Mouse (Mus musculus) erythroblast, adult 5-6 weeks (primary cell): ENCODE results near the gene Igfbp7. TPM values are rescaled to one million over a fixed set of nuclear protein-coding genes. Genes with fewer than 3 reads are reported as not detected.

Experiments used
- ATAC-seq: replicated peaks from 2 replicates; pipeline ENCODE4 v1.8.0; 2016; ENCODE audit warnings: moderate number of reproducible peaks, mild to moderate bottlenecking, moderate TSS enrichment, inconsistent platforms; ENCODE audit not compliant: poor library complexity, low FRiP score, severe bottlenecking
- total RNA-seq, 2 experiments: library from RNA; stranded (forward) in 1 of 2; stranded (reverse) in 1 of 2; fragments of 150-400 nt in 1 of 2; fragments of 200-764, 138-1000 nt in 1 of 2; gene quantifications; 2 replicates each; pipeline versions ENCODE4 v1.2.3 to v1.2.4; 2015 to 2017; ENCODE audit warnings: low replicate concordance in 2 of 2

Igfbp7 gene
- total RNA-seq, 2 experiments from 2014 or later: 0.77 TPM; not detected in 1

GRCm38 (mm10) chr5:77381686-77382085 is 26.2 kb downstream of the Igfbp7 start:
- no peak for ATAC-seq

GRCm38 (mm10) chr5:77381283-77381682 is 26.6 kb downstream of the Igfbp7 start:
- ATAC-seq: no peak

- no peak for ATAC-seq
These were observed 27.4 kb downstream of the Igfbp7 start for GRCm38 (mm10) chr5:77380321-77380901.

- ATAC-seq: no peak
These were observed 28.3 kb downstream of the Igfbp7 start for GRCm38 (mm10) chr5:77379434-77380135.

- ATAC-seq: no peak
These were observed 29.8 kb downstream of the Igfbp7 start for GRCm38 (mm10) chr5:77378027-77378426.

- no peak for ATAC-seq
These were observed 32.3 kb downstream of the Igfbp7 start for GRCm38 (mm10) chr5:77375546-77375945.

GRCm38 (mm10) chr5:77374945-77375344 is 32.9 kb downstream of the Igfbp7 start:
- no peak for ATAC-seq

GRCm38 (mm10) chr5:77372778-77373177 is 35.1 kb downstream of the Igfbp7 start:
- ATAC-seq: no peak

- no peak for ATAC-seq
These were observed 35.6 kb downstream of the Igfbp7 start for GRCm38 (mm10) chr5:77372242-77372641.

GRCm38 (mm10) chr5:77370378-77370892 is 37.4 kb downstream of the Igfbp7 start:
- no peak for ATAC-seq

GRCm38 (mm10) chr5:77369394-77369793 is 38.4 kb downstream of the Igfbp7 start:
- no peak for ATAC-seq

- ATAC-seq: no peak
These were observed 39.6 kb downstream of the Igfbp7 start for GRCm38 (mm10) chr5:77368194-77368593.

GRCm38 (mm10) chr5:77367682-77368081 is 40.2 kb downstream of the Igfbp7 start:
- no peak for ATAC-seq

- ATAC-seq: no peak
These were observed 40.7 kb downstream of the Igfbp7 start for GRCm38 (mm10) chr5:77367145-77367544.

- no peak for ATAC-seq
These were observed 41.5 kb downstream of the Igfbp7 start for GRCm38 (mm10) chr5:77366313-77366712.

- no peak for ATAC-seq
These were observed 43.3 kb downstream of the Igfbp7 start for GRCm38 (mm10) chr5:77364443-77365038.

GRCm38 (mm10) chr5:77363650-77364049 is 44.2 kb downstream of the Igfbp7 start:
- no peak for ATAC-seq

GRCm38 (mm10) chr5:77362120-77362519 is 45.7 kb downstream of the Igfbp7 start:
- ATAC-seq: no peak

GRCm38 (mm10) chr5:77361006-77361405 is 46.8 kb downstream of the Igfbp7 start:
- ATAC-seq: no peak

GRCm38 (mm10) chr5:77359971-77360370 is 47.9 kb downstream of the Igfbp7 start:
- no peak for ATAC-seq

- ATAC-seq: no peak
These were observed 49.5 kb downstream of the Igfbp7 start for GRCm38 (mm10) chr5:77358347-77358746.
